Mouse (Mus musculus): ENCODE data around the gene Upb1. TPM values are rescaled to one million over a fixed set of nuclear protein-coding genes. Genes with fewer than 3 reads are reported as not detected.
"Not testable (repeated sequence)": the region's sequence is repeated elsewhere in the genome, so short reads cannot be mapped to it uniquely, and the experiment has no call there.

Gene Upb1
- 0.93 and 1.3 TPM in 2 replicates for polyA plus RNA-seq (2014; fragmentation: Nextera tagmentation; extraction: Ambion mirVana)

DNA sequence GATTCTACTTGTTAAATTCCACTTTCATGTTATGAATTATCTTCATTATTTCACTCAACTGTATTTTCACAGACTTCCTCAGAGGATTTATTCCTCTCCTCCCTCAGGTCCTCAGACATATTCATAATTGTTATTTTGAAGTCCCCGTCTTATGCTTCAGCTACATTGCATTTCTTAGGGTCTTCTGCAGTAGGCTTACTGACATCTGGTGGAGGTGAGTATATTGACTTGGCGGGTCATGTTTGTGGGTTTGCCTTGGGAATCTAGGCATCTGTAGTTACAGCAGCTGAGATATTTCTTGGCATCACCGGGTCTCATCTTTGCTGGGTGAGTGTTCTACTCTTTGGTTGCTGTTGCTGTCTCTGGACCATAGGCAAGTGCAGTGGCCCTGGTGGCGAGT is at the start of gene Upb1:
Gene Upb1, plus strand, starts transcription at position 158 of the 400 bp plus-strand sequence.
- WGBS = 82% methylated on average over 4 of the region's 4 CpGs

DNA sequence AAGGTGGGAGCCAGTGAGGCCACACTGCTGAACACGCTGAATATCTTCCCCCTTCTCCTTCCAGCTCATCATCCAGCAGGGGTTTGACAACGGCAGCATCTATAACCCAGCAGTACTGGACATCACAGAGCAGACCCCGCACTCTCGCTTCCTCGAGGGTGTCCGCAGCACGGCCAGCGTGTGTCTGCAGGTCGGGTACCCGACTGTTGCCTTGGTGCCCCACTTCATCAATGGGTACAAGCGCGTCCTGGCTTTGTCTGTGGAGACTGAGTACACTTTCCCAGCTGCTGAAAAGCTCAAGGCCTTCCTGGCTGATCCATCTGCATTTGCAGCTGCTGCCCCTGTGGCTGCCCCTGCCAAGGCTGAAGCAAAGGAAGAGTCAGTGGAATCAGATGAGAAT is 48.4 kb upstream of the Upb1 start:
- H3K9ac ChIP-seq (ENCODE audit: low read depth, low read length) = no peak overlapping the region
- H3K9me3 ChIP-seq (ENCODE audit: control insufficient read depth, low read length) = no peaks in the 10 kb centered on the region
- no peak overlapping the region for H3K4me3 ChIP-seq (ENCODE audit: low read length)
- no peaks in the 10 kb centered on the region for H3K4me1 ChIP-seq (ENCODE audit: control insufficient read depth, insufficient read depth, low read length)
- no peak for ATAC-seq (ENCODE audit: low FRiP score, low TSS enrichment)
- H3K27ac ChIP-seq (ENCODE audit: low read depth, low read length) = no peak overlapping the region
- no peaks in the 10 kb centered on the region for H3K36me3 ChIP-seq (ENCODE audit: control insufficient read depth, insufficient read depth, low read length)
- H3K4me2 ChIP-seq (replicated peaks; ENCODE audit: low read depth, low read length) = no peak overlapping the region
- H3K27me3 ChIP-seq (ENCODE audit: control insufficient read depth, insufficient read depth, low read length) = no peaks in the 10 kb centered on the region
- WGBS = 93% methylated on average over 12 of the region's 12 CpGs

More for the DNA sequence above, at the start of gene Upb1:
- Histone ChIP-seq H3K4me3 (ENCODE audit: low read length) (no peak within 1 kb of the TSS), H3K27me3 (ENCODE audit: control insufficient read depth, insufficient read depth, low read length) (no peaks in the 10 kb centered on the region), H3K4me2 (replicated peaks; ENCODE audit: low read depth, low read length) (no peak within 1 kb of the TSS), H3K9me3 (ENCODE audit: control insufficient read depth, low read length) (no peaks in the 10 kb centered on the region), H3K9ac (ENCODE audit: low read depth, low read length) (no peak within 1 kb of the TSS), H3K27ac (ENCODE audit: low read depth, low read length) (no peak within 1 kb of the TSS), H3K36me3 (ENCODE audit: control insufficient read depth, insufficient read depth, low read length) (no peaks in the 10 kb centered on the region), H3K4me1 (ENCODE audit: control insufficient read depth, insufficient read depth, low read length) (no peaks in the 10 kb centered on the region)
- ATAC-seq (ENCODE audit: low FRiP score, low TSS enrichment) = no peak

DNA sequence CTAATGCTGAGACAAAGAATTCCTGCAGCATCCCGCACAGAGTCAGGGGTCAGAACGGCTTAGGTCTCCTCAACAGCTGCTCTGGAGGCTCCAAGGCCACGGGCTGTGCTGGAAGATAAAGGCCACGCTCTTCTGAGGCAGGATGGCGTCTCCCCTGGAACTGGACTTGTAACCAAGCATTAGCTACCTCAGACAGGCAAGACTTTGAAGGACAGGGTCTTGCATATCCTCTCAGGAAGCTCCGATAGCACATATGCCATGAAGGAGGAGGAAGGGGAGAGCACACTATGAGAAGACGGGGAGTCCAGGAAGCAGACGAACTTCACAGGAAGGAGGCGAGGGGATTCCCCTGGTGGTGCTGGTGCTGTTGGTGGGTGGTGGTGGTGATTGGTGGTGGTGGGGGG is 47.1 kb upstream of the Upb1 start:
- not testable (repeated sequence) for H3K4me1 ChIP-seq (ENCODE audit: control insufficient read depth, insufficient read depth, low read length); H3K9me3 ChIP-seq (ENCODE audit: control insufficient read depth, low read length); H3K27me3 ChIP-seq (ENCODE audit: control insufficient read depth, insufficient read depth, low read length); ATAC-seq (ENCODE audit: low FRiP score, low TSS enrichment); H3K4me2 ChIP-seq (replicated peaks; ENCODE audit: low read depth, low read length); H3K27ac ChIP-seq (ENCODE audit: low read depth, low read length); H3K9ac ChIP-seq (ENCODE audit: low read depth, low read length); H3K4me3 ChIP-seq (ENCODE audit: low read length); H3K36me3 ChIP-seq (ENCODE audit: control insufficient read depth, insufficient read depth, low read length)
- 67% methylated on average over 8 of the region's 9 CpGs for WGBS

GRCm38 (mm10) chr10:75355341-75355740 is 45.6 kb upstream of the Upb1 start:
- Histone ChIP-seq H3K4me3 (ENCODE audit: low read length) (no peak overlapping the region), H3K27me3 (ENCODE audit: control insufficient read depth, insufficient read depth, low read length) (no peaks in the 10 kb centered on the region), H3K4me2 (replicated peaks; ENCODE audit: low read depth, low read length) (no peak overlapping the region), H3K9ac (ENCODE audit: low read depth, low read length) (no peak overlapping the region), H3K27ac (ENCODE audit: low read depth, low read length) (no peak overlapping the region), H3K9me3 (ENCODE audit: control insufficient read depth, low read length) (no peaks in the 10 kb centered on the region), H3K4me1 (ENCODE audit: control insufficient read depth, insufficient read depth, low read length) (no peaks in the 10 kb centered on the region), H3K36me3 (ENCODE audit: control insufficient read depth, insufficient read depth, low read length) (no peaks in the 10 kb centered on the region)
- 80% methylated on average over 4 of the region's 4 CpGs for WGBS
- ATAC-seq (ENCODE audit: low FRiP score, low TSS enrichment) = no peak

- not testable (repeated sequence) for H3K4me3 ChIP-seq (ENCODE audit: low read length); H3K4me2 ChIP-seq (replicated peaks; ENCODE audit: low read depth, low read length); H3K9me3 ChIP-seq (ENCODE audit: control insufficient read depth, low read length); H3K9ac ChIP-seq (ENCODE audit: low read depth, low read length); H3K27me3 ChIP-seq (ENCODE audit: control insufficient read depth, insufficient read depth, low read length); H3K4me1 ChIP-seq (ENCODE audit: control insufficient read depth, insufficient read depth, low read length); H3K36me3 ChIP-seq (ENCODE audit: control insufficient read depth, insufficient read depth, low read length)
- WGBS = 13% methylated on average over 1 of the region's 1 CpGs
- peak; percentile 85 for ATAC-seq (ENCODE audit: low FRiP score, low TSS enrichment)
- peak overlapping the region; percentile 75 for H3K27ac ChIP-seq (ENCODE audit: low read depth, low read length)
Observed at GRCm38 (mm10) chr10:75364214-75364690, 36.7 kb upstream of the Upb1 start.

DNA sequence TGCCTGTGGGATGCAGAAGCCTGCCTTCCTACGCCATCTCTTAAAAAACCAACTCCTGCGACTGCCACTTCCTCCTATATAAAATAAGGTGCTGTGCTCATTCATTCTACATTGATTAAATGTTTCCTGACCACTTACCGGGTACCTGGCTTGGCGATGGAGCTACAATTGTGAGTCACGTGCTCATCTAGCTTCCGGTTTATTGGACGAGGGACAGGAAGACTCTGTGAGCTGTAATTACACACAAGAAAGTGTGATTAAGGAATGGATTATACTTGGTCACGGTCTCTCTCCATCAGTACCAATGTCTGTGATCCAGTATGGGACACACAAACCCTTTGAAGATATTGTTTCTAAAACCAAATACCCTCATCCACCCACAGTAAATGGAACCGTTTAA is 36.1 kb upstream of the Upb1 start:
- no peaks in the 10 kb centered on the region for H3K36me3 ChIP-seq (ENCODE audit: control insufficient read depth, insufficient read depth, low read length)
- no peaks in the 10 kb centered on the region for H3K9me3 ChIP-seq (ENCODE audit: control insufficient read depth, low read length)
- no peak for ATAC-seq (ENCODE audit: low FRiP score, low TSS enrichment)
- peak overlapping the region; percentile 15; the same call in 1 of the 2 replicates for H3K27ac ChIP-seq (ENCODE audit: low read depth, low read length)
- no peak overlapping the region for H3K4me3 ChIP-seq (ENCODE audit: low read length)
- WGBS = 81% methylated on average over 9 of the region's 9 CpGs
- H3K27me3 ChIP-seq (ENCODE audit: control insufficient read depth, insufficient read depth, low read length) = no peaks in the 10 kb centered on the region
- no peak overlapping the region for H3K4me2 ChIP-seq (replicated peaks; ENCODE audit: low read depth, low read length)
- no peak overlapping the region for H3K9ac ChIP-seq (ENCODE audit: low read depth, low read length)
- 0 out of 2 replicates have a peak, but pooled peaks cover 4% of the 10 kb centered on the region for H3K4me1 ChIP-seq (ENCODE audit: control insufficient read depth, insufficient read depth, low read length)

DNA sequence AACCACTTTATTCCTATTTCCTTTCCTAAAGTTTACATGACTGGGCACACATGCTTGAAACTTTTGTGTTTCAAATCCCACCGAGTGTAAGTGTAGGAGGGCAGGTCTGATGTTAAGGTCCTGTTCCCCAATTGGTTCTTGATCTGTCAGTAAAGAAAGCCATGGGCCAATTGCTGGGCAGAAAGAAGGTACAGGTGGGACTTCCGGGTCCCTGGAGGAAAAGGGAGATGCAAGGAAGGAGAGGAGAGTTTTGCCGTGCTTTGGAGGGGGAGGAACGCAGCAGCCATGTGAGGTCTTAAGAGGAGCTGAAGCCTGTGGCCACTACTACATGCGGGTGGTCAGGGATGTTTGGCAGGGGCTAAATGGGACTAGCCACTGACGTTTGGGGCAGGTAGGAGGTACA is 35.7 kb upstream of the Upb1 start:
- no peaks in the 10 kb centered on the region for H3K9me3 ChIP-seq (ENCODE audit: control insufficient read depth, low read length)
- no peak overlapping the region for H3K4me3 ChIP-seq (ENCODE audit: low read length)
- H3K4me1 ChIP-seq (ENCODE audit: control insufficient read depth, insufficient read depth, low read length) = 0 out of 2 replicates have a peak, but pooled peaks cover 4% of the 10 kb centered on the region
- no peak for ATAC-seq (ENCODE audit: low FRiP score, low TSS enrichment)
- H3K27me3 ChIP-seq (ENCODE audit: control insufficient read depth, insufficient read depth, low read length) = no peaks in the 10 kb centered on the region
- no peak overlapping the region for H3K9ac ChIP-seq (ENCODE audit: low read depth, low read length)
- no peak overlapping the region for H3K27ac ChIP-seq (ENCODE audit: low read depth, low read length)
- peak overlapping the region; percentile 6; the same call in 1 of the 2 replicates for H3K4me2 ChIP-seq (replicated peaks; ENCODE audit: low read depth, low read length)
- WGBS = 47% methylated on average over 6 of the region's 6 CpGs
- no peaks in the 10 kb centered on the region for H3K36me3 ChIP-seq (ENCODE audit: control insufficient read depth, insufficient read depth, low read length)

DNA sequence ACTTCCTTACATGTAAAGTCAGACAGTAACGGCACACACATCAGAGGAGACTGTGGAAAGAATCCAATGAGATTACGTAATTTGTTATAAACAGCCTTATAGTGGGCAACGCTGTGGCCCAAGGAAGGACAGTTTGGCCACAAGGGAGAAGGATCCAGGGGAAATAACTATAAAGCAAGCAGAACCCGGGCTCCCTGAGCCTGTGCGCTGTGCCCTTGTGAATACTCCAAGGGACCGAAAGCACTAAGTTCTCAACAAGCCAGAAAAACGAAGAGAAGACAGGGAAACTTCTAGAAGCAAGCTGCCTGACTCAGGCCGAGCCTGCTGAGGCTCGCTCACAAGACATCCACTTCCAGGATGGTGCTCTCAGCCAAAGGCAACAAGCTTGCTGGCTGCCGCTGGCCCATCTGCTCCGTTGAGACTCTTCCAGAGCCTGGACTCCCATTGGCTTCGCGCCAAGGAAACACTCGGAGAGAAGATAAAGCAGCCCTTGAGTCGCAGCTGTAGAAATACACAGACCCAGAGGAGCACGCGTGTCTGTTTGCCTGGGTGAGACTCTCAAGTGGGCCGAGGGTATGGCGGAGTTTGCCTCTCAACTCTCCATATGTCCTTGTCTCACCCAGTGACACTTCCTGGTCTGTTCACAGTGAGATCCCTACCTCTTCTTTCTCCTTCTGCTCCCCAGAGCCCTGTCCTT is 27.1 kb upstream of the Upb1 start:
- H3K4me1 ChIP-seq (ENCODE audit: control insufficient read depth, insufficient read depth, low read length); H3K9me3 ChIP-seq (ENCODE audit: control insufficient read depth, low read length); H3K27ac ChIP-seq (ENCODE audit: low read depth, low read length); H3K36me3 ChIP-seq (ENCODE audit: control insufficient read depth, insufficient read depth, low read length); H3K4me2 ChIP-seq (replicated peaks; ENCODE audit: low read depth, low read length); H3K4me3 ChIP-seq (ENCODE audit: low read length); H3K9ac ChIP-seq (ENCODE audit: low read depth, low read length); H3K27me3 ChIP-seq (ENCODE audit: control insufficient read depth, insufficient read depth, low read length): not testable (repeated sequence)
- ATAC-seq (ENCODE audit: low FRiP score, low TSS enrichment) = 0 out of 2 replicates have a peak, but pooled peaks have one; percentile 52
- WGBS = 72% methylated on average over 13 of the region's 19 CpGs

DNA sequence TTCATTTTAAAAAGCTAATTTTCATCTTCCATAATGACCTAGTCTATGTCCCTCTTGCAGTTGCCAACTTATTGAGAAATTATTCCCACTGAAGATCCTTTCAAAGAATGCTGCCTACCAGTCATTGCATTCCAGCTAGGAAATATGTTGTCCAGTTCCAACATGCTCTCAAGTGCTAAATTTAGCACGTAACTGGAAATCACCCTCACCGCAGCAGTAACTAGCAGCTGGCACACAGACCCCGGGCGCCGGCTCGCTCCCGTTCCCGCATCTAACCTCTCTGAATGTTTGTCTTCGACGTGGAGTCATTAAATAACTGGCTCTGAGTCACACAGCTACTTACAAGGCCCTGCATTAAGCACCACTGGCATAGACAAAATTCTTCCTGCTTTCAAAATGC is 22.2 kb upstream of the Upb1 start:
- ATAC-seq (ENCODE audit: low FRiP score, low TSS enrichment) = no peak
- 67% methylated on average over 10 of the region's 10 CpGs for WGBS

More for the DNA sequence above, 22.2 kb upstream of the Upb1 start:
- H3K27me3 ChIP-seq (ENCODE audit: control insufficient read depth, insufficient read depth, low read length) = no peaks in the 10 kb centered on the region
- no peaks in the 10 kb centered on the region for H3K9me3 ChIP-seq (ENCODE audit: control insufficient read depth, low read length)
- no peak overlapping the region for H3K27ac ChIP-seq (ENCODE audit: low read depth, low read length)
- no peak overlapping the region for H3K9ac ChIP-seq (ENCODE audit: low read depth, low read length)
- no peak overlapping the region for H3K4me2 ChIP-seq (replicated peaks; ENCODE audit: low read depth, low read length)
- H3K4me3 ChIP-seq (ENCODE audit: low read length) = no peak overlapping the region
- H3K36me3 ChIP-seq (ENCODE audit: control insufficient read depth, insufficient read depth, low read length) = no peaks in the 10 kb centered on the region
- no peaks in the 10 kb centered on the region for H3K4me1 ChIP-seq (ENCODE audit: control insufficient read depth, insufficient read depth, low read length)
